Mouse (Mus musculus) E14TG2a.4 (cell line): ENCODE data around the gene Zfp786.

Experiments used
- H3K27me3 ChIP-seq: 2 replicates; pipeline ENCODE4 v1.6.1; 2014; ENCODE audit warnings: low read length, control low read depth; ENCODE audit not compliant: insufficient read depth
- H3K36me3 ChIP-seq: 2 replicates; pipeline ENCODE4 v1.6.1; 2014; ENCODE audit warnings: low read length, control low read depth; ENCODE audit not compliant: insufficient read depth
- H3K4me1 ChIP-seq: replicated peaks from 2 replicates; pipeline ENCODE4 v1.6.1; 2014; ENCODE audit warnings: low read depth, low read length, control low read depth
- H3K4me3 ChIP-seq: replicated peaks from 2 replicates; pipeline ENCODE4 v1.5.1; 2014; ENCODE audit warnings: mild to moderate bottlenecking, low read length
- H3K9me3 ChIP-seq: 2 replicates; pipeline ENCODE4 v1.6.1; 2014; ENCODE audit warnings: low read length, control low read depth
- CTCF ChIP-seq: conservative IDR thresholded peaks from 2 replicates; pipeline ENCODE4 v1.5.1; 2014; ENCODE audit warnings: low read length
- NANOG ChIP-seq: IDR thresholded peaks from 2 replicates; pipeline ENCODE4 v1.6.1; 2014; ENCODE audit warnings: borderline replicate concordance, low read length, mixed read lengths
- POU5F1 ChIP-seq: IDR thresholded peaks from 2 replicates; pipeline ENCODE4 v1.6.1; 2014; ENCODE audit warnings: low read length, borderline replicate concordance

Zfp786 gene

DNA sequence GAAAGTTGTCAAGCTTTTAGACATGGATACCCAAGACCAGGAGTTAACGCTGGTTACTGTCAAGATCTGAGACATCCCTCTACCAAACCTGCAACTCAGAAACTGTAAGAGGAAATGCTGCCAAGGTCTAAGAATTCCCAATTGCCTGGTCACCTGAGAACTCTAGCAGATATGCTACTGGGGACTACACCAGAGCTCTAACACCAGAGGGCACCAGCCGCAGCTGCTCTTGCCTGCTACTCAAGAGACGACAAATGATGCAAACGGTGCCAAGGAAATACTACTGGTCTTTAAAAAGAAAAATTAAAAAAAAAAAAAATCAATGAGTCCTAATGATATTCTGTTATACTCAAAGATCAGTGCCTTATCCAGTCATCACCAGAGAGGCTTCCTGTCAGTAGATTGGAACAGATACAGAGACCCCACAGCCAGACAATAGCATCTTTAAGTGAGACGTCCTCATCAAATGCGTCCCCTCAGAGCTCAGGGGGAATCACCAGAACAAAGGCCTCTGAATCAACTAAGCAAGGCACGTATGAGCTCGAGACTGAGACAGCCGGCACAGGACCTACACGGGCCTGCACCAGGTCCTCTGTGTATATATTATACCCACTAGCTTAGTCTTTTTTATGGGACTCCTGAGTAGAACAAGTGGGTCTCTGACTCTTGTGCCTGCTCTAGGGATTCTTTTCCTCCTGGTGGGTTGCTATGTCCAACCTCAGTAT lies 36.4 kb downstream of the Zfp786 start:
- H3K27me3 ChIP-seq, result no peaks in the 10 kb centered on the region
- H3K9me3 ChIP-seq, result no peaks in the 10 kb centered on the region
- TF ChIP-seq POU5F1 (no peak), CTCF (0 out of 2 replicates have a peak, but pooled peaks have one; percentile 11)
- peaks cover 42% of the 10 kb centered on the region for H3K4me1 ChIP-seq
- H3K36me3 ChIP-seq, result peaks cover 57% of the 10 kb centered on the region
- H3K4me3 ChIP-seq, result no peak overlapping the region

DNA sequence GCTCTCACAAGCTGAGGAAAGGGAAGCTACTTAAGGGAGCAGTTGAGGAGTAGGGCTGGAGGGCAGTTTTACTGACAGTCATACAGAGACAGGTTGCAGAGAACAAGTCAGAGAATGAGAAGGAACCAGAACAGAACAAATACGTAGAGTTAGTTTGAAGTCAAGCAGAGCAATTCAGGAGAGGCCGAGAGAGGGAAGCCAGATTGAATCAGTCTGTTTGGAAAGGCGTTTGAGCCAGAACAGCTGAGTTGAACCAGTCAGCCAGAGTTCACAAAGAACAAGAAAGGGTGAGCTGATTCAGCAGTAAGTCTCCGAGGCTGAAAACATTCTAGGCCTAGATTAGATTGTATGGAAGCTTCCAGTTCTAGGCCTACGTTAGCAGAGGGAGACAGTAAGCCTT lies 37.4 kb downstream of the Zfp786 start:
- no peaks in the 10 kb centered on the region for H3K27me3 ChIP-seq
- no peak overlapping the region for H3K4me3 ChIP-seq
- H3K36me3 ChIP-seq, result peaks cover 47% of the 10 kb centered on the region
- peaks cover 50% of the 10 kb centered on the region for H3K4me1 ChIP-seq
- TF ChIP-seq CTCF, result no peak
- no peak for TF ChIP-seq POU5F1
- TF ChIP-seq NANOG, result no peak
- no peaks in the 10 kb centered on the region for H3K9me3 ChIP-seq

DNA sequence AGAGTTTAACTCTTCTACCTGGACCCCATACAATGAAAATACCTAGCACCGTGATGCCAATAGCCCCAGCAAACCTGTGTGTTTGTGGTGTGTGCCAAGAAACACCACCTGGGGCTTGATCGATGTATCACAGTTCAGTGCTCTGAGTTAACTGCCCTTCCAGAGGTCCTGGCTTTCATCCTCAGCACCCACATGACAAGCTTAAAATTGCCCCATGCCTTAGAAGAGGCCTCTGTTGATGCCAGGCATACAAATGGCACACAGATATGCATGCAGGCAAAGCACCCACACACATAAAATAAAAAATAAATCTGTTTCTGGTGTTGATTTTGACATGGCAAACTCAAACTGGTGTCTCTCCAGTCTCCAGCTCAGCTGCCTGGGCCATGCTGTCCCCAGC lies 38.1 kb downstream of the Zfp786 start:
- no peak for TF ChIP-seq POU5F1
- TF ChIP-seq CTCF, result no peak
- no peak for TF ChIP-seq NANOG
- H3K9me3 ChIP-seq, result no peaks in the 10 kb centered on the region
- peaks cover 40% of the 10 kb centered on the region for H3K36me3 ChIP-seq
- H3K4me3 ChIP-seq, result no peak overlapping the region
- H3K4me1 ChIP-seq, result peaks cover 50% of the 10 kb centered on the region
- no peaks in the 10 kb centered on the region for H3K27me3 ChIP-seq

DNA sequence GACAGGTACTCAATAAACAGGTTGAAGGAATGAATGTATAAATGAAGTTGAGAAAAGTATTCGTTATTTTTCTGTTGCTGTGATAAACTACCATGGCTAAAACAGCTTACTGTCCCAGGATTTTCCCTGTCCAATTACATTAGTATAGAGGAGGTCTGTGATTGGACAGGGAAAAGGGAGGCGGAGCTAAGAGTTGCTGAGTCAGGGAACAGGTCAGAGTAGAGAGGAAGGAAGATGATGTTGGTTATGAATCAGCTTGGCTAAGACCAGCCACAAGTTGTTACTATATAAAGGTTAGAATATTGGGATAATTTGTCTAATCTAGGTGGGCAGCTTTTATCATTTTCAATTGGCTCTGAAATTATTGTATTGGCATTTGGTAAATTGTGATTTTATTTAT lies 39.9 kb downstream of the Zfp786 start:
- H3K9me3 ChIP-seq, result no peaks in the 10 kb centered on the region
- peak overlapping the region; percentile 48 for H3K4me3 ChIP-seq
- H3K36me3 ChIP-seq, result peaks cover 23% of the 10 kb centered on the region
- TF ChIP-seq POU5F1 (no peak), NANOG (no peak), CTCF (no peak)
- no peaks in the 10 kb centered on the region for H3K27me3 ChIP-seq
- H3K4me1 ChIP-seq, result peaks cover 50% of the 10 kb centered on the region

DNA sequence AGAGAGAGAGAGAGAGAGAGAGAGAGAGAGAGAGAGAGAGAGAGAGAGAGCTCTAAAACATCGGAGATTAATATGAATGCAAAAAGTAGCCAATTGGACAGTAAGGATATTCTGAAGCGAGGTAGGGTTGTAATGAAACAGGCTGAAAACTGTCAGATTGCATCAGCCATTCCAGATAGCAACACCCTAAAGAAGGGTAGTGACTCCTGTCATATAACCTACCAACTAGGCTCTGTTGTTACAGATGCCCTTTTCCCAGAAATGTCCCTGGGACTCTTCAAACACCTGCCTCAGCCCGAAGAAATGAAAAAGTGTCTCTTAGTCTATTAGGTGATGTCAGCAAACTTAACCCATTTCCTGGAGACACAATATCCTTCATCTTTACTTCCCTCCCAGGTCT lies 41.8 kb downstream of the Zfp786 start:
- Histone ChIP-seq H3K36me3 (peaks cover 9% of the 10 kb centered on the region; the same call in 1 of the 2 replicates), H3K4me1 (peaks cover 39% of the 10 kb centered on the region), H3K4me3 (peak overlapping the region; percentile 78)

DNA sequence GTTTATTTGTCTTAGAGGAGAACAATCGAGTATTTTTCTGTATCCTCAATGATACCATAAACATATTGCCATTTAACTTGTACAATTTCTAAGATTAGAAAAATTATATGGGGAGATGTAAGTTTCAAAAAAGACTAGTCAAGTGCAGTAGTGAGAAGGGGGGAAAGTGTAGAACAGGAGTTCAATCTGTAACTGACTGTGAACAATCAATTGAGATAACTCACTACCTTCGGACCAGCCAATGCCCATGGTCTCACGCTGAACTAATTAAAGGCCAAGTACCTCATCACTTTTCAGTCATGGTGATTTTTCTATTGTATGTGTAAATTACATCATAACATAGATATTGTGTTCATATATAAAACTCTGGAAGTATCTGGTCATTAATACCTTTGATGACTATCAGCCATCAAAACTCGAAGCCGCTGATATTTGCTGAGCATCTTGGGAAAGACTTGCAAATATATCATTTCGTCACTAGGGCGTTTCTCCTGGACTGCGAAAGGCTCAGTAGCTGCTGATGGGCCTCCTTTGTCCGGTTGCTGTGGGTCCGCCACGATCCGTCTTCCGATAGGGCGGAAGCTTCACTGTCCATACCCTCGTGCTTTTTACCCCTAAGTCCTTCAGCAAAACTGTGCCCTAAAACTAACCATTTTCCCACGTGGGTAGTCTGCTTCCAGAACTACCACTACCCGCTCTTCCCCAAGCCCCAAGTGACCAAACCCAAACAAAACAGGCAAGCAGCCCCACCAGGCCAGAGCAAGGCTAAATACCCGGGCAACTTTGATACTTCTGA lies 42.5 kb downstream of the Zfp786 start:
- TF ChIP-seq CTCF, result no peak
- no peak for TF ChIP-seq NANOG
- no peak for TF ChIP-seq POU5F1
- peaks cover 39% of the 10 kb centered on the region for H3K4me1 ChIP-seq
- H3K9me3 ChIP-seq, result no peaks in the 10 kb centered on the region
- H3K27me3 ChIP-seq, result no peaks in the 10 kb centered on the region
- peak overlapping the region; percentile 78 for H3K4me3 ChIP-seq
- 0 out of 2 replicates have a peak, but pooled peaks cover 4% of the 10 kb centered on the region for H3K36me3 ChIP-seq

More for the DNA sequence above, 41.8 kb downstream of the Zfp786 start:
- TF ChIP-seq CTCF (no peak), NANOG (no peak), POU5F1 (no peak)
- Histone ChIP-seq H3K27me3 (no peaks in the 10 kb centered on the region), H3K9me3 (no peaks in the 10 kb centered on the region)

DNA sequence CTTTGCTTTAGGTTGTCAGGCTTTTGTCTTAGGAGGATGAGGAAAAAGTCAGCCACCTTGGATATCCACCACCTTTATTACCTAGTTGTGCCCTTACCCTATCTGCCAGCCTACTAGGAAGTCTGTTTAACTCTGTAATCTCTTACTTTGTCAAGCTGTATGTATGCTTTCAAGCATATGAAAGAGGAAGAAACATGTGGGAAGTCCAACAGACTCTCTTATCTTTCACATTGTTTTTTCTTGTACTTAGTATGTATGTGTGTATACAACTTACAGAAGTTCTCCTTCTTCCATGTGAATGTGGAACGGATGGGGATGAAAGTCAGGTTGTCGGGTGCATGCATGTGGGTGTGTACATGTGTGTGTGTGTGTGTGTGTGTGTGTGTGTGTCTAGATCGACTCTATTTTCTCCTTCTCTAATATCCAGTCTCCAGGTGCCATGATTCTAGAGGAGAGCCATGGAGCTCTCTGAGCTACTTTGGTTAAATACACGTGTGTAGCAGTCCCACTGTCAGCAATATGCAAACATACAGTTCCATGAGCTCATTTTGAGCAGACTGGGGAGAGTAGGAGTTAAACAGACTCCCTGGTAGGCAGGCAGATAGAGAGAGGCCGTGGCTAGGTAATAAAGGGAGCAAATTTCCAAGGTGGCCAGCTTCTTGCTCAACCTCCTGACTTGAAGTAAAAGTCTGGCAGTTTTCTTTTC lies 45.8 kb downstream of the Zfp786 start:
- H3K4me3 ChIP-seq, result no peak overlapping the region
- H3K9me3 ChIP-seq, result no peaks in the 10 kb centered on the region
- TF ChIP-seq NANOG (no peak), POU5F1 (no peak), CTCF (no peak)
- no peaks in the 10 kb centered on the region for H3K36me3 ChIP-seq
- peaks cover 22% of the 10 kb centered on the region for H3K4me1 ChIP-seq
- H3K27me3 ChIP-seq, result no peaks in the 10 kb centered on the region
